Mouse (Mus musculus) lung, postnatal 0 days (tissue): ENCODE measurements at regions not wholly inside any gene's neighbourhood (a gene's known extent, or its start where the extent isn't known, plus 50 kb on each side); places are given as distances from the start of the nearest gene placed in this dataset.
A peak's percentile ranks its signal among the peaks of the same experiment; 100 is the strongest.

Experiments
- ATAC-seq: fragments of 200-750 bp; cut with Nextera tagmentation; 2 replicates; pipeline ENCODE4 v1.8.0; 2017; ENCODE audit warnings: moderate library complexity
- DNase-seq: peaks from one replicate; pipeline ENCODE4 v3.0.0-alpha.2; 2016; ENCODE audit warnings: low spot score
- H3K27ac ChIP-seq: fragments of 300-500 bp; sonication (generic); 2 replicates; pipeline ENCODE4 v1.5.1; 2014; ENCODE audit warnings: antibody characterized with exemption, mild to moderate bottlenecking, low read length, mixed read lengths
- H3K27me3 ChIP-seq: fragments of 300-500 bp; sonication (generic); replicated peaks from 2 replicates; pipeline ENCODE4 v1.6.1; 2014; ENCODE audit warnings: low read length, mixed read lengths; ENCODE audit not compliant: insufficient read depth
- H3K36me3 ChIP-seq: fragments of 300-500 bp; sonication (generic); 2 replicates; pipeline ENCODE4 v1.6.1; 2014; ENCODE audit warnings: low read length, mixed read lengths; ENCODE audit not compliant: insufficient read depth
- H3K4me1 ChIP-seq: fragments of 300-500 bp; sonication (generic); 2 replicates; pipeline ENCODE4 v1.6.1; 2014; ENCODE audit warnings: antibody characterized with exemption, low read depth, low read length, mixed read lengths; ENCODE audit not compliant: insufficient read depth
- H3K4me2 ChIP-seq: fragments of 300-500 bp; sonication (generic); replicated peaks from 2 replicates; pipeline ENCODE4 v1.6.1; 2014; ENCODE audit warnings: low read depth, mild to moderate bottlenecking, low read length, moderate library complexity, mixed read lengths
- H3K4me3 ChIP-seq: fragments of 300-500 bp; sonication (generic); 2 replicates; pipeline ENCODE4 v1.5.1; 2014; ENCODE audit warnings: low read depth, low read length
- H3K9ac ChIP-seq: fragments of 300-500 bp; sonication (generic); replicated peaks from 2 replicates; pipeline ENCODE4 v1.6.1; 2014; ENCODE audit warnings: low read depth, mild to moderate bottlenecking
- H3K9me3 ChIP-seq: fragments of 300-500 bp; sonication (generic); 2 replicates; pipeline ENCODE4 v1.6.1; 2016; ENCODE audit warnings: low read length, mixed read lengths
- CTCF ChIP-seq: IDR thresholded peaks from 2 replicates; pipeline ENCODE4 v1.5.1; 2016; ENCODE audit warnings: antibody characterized with exemption, mild to moderate bottlenecking
- EP300 ChIP-seq: IDR thresholded peaks from 2 replicates; pipeline ENCODE4 v1.6.1; 2016; ENCODE audit warnings: antibody characterized with exemption, mild to moderate bottlenecking, control low read depth
- WGBS: fragments of 180-500 bp; shearing (Covaris S2); extraction: QIAGEN DNeasy Blood & Tissue Kit; methylation state at CpG from one replicate; pipeline ENCODE4 v1.1.7; 2014; 5-methylcytosine and 5-hydroxymethylcytosine counted together

DNA sequence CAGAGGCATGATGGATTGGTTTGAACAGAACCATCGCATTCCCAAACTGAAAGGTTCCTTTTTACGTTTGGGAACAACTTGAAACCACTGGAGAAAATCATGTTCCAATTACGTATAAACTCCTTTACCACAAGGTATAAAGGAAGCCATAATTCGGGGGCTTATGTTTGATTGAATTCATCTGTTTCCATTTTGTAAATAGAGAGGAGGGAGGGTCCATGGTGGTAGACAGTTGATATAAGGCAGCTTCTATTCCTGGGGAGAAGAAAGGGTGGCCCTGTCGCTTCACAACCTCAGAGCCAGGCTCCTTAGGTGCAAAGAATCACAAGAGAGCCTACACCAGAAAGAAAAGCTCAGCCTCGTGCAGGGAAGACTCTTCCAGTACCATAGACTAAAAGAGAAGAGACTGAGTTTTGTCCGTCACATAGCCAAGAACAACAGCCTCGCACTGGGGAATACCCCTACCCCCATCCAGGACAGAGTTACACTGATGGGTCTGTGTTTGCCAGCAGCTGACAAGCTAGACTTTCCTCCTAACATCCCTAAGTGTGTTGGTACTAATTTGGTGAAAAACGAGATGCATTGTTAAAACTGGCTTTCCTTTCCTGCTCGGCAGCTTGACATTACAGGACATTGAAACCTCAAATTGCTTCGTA is 125.6 kb upstream of the Bmper start:
- WGBS = 65% methylated on average over 11 of the region's 11 CpGs
- no peaks in the 10 kb centered on the region for H3K36me3 ChIP-seq

DNA sequence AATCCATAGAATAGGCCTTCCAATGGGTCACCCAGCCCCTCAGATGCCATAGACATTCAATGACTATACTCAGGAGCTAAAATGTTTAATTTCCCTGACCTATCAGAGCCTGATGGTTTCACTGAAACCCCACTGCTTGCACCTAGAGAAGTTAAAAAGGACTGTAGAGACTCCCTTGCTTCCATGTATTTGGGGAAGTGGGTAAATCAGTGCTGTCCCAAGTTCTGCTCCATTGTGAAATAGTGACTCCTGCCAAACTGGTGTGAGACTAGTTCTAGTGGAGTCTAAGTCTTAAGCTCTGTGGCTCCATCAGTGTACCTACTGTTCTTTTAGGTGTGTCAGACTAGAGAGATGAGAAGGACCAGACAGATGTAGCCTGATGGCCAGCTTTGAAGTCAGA is 121.3 kb upstream of the Bmper start:
- H3K27me3 ChIP-seq = no peaks in the 10 kb centered on the region
- DNase-seq = no peak
- no peak for ATAC-seq
- no peaks in the 10 kb centered on the region for H3K4me1 ChIP-seq
- H3K4me2 ChIP-seq = no peak overlapping the region
- H3K36me3 ChIP-seq = no peaks in the 10 kb centered on the region
- H3K27ac ChIP-seq = no peak overlapping the region
- no peak overlapping the region for H3K9ac ChIP-seq
- TF ChIP-seq CTCF = no peak
- TF ChIP-seq EP300 = no peak
- H3K4me3 ChIP-seq = no peak overlapping the region
- H3K9me3 ChIP-seq = no peaks in the 10 kb centered on the region

More for the DNA sequence above, 125.6 kb upstream of the Bmper start:
- H3K27ac ChIP-seq = no peak overlapping the region
- no peak overlapping the region for H3K9ac ChIP-seq
- DNase-seq (no peak), ATAC-seq (no peak)
- no peaks in the 10 kb centered on the region for H3K4me1 ChIP-seq
- TF ChIP-seq CTCF (no peak), EP300 (no peak)
- H3K27me3 ChIP-seq = no peaks in the 10 kb centered on the region
- no peak overlapping the region for H3K4me3 ChIP-seq
- H3K4me2 ChIP-seq = no peak overlapping the region
- no peaks in the 10 kb centered on the region for H3K9me3 ChIP-seq

DNA sequence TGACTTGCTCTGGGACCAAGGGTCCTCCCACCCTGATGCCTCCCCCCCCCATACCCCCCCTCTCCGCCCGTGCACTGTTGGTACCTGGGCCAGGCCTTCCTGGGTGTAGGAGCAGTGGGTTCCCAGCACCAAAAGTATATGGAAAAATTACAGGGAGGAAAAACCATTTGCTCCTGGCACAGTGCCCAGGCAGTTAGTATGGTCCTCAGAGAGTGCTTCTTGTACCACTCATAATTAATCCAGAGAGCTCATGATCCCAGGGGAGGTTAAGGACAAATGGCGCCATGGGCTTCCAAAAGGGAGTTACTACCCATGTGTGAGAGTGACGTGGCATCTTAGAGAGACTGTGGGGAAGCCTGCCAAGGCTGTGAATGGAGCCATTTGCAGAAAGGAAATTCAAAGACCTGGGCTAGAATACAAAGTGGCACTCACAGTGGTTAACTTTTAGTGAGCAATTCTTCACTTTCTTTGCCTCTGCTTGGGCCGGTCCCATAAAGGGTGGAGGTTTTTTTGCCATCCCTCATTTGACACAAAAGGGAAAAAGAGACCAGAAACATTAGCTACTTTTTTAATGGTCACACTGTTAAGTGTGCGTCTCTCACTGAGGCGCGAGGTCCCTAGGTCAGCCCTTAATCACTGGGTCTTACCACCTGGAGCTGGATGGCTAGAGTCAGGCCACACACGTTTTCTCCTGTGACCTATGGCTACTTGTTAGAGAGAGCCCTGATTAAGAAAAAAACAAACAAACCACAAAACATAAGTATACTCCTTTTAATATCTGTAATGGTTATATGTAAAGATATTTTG is 120.7 kb upstream of the Bmper start:
- Histone ChIP-seq H3K9ac (no peak overlapping the region), H3K4me1 (no peaks in the 10 kb centered on the region), H3K27ac (no peak overlapping the region), H3K9me3 (no peaks in the 10 kb centered on the region), H3K27me3 (no peaks in the 10 kb centered on the region), H3K36me3 (no peaks in the 10 kb centered on the region), H3K4me2 (no peak overlapping the region), H3K4me3 (no peak overlapping the region)
- ATAC-seq (no peak), DNase-seq (peak; percentile 45)
- 67% methylated on average over 9 of the region's 9 CpGs for WGBS
- TF ChIP-seq EP300 (no peak), CTCF (no peak)

DNA sequence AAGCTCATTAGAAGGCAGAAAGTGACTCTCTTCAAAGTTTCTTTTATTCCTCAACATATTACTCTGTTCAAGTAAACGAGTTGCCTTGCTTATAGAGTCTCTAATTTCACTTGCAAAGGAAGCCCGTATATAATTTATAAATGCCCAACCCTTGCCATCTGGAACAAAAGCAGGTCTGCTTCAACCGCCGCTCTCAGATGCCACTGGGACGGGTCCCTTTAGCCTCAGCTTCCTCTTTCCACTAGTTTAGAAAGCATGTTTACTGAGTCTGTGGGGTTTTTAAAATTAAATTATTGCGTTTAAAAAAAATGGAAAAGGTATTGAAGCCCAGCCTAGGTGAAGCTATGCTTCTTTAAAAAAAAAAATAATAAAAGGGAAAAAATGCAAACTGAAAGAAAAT is 111.4 kb upstream of the Bmper start:
- Histone ChIP-seq H3K9ac (no peak overlapping the region), H3K36me3 (no peaks in the 10 kb centered on the region), H3K4me2 (no peak overlapping the region), H3K27ac (no peak overlapping the region), H3K4me3 (no peak overlapping the region), H3K9me3 (no peaks in the 10 kb centered on the region), H3K27me3 (no peaks in the 10 kb centered on the region), H3K4me1 (no peaks in the 10 kb centered on the region)
- DNase-seq = no peak
- TF ChIP-seq EP300 (no peak), CTCF (no peak)
- no peak for ATAC-seq
- WGBS = 80% methylated on average over 6 of the region's 6 CpGs

DNA sequence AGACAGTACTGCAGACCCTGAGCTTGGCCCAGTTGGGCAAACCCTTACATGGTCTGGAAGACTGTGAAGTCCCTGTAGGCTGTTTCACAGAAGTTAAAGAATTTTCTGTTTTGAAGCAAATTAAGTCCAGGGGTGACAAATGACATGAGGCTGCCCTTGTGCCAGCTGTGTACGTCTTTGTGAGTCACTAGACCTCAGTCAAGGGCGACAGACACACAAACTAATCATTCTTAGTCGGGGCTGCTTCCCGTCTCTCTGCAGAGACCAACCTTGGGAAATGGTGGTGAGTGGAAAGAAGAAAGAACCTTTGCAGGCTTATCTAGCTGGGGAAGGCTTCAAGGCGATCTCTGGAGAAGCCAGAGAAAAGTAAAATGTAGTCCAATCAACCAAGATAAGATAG is 107.8 kb upstream of the Bmper start:
- ATAC-seq (no peak), DNase-seq (no peak)
- Histone ChIP-seq H3K4me2 (no peak overlapping the region), H3K9ac (no peak overlapping the region), H3K9me3 (no peaks in the 10 kb centered on the region), H3K4me1 (no peaks in the 10 kb centered on the region), H3K27ac (no peak overlapping the region), H3K36me3 (no peaks in the 10 kb centered on the region), H3K4me3 (no peak overlapping the region), H3K27me3 (no peaks in the 10 kb centered on the region)
- no peak for TF ChIP-seq EP300
- TF ChIP-seq CTCF = no peak
- 49% methylated on average over 5 of the region's 5 CpGs for WGBS

DNA sequence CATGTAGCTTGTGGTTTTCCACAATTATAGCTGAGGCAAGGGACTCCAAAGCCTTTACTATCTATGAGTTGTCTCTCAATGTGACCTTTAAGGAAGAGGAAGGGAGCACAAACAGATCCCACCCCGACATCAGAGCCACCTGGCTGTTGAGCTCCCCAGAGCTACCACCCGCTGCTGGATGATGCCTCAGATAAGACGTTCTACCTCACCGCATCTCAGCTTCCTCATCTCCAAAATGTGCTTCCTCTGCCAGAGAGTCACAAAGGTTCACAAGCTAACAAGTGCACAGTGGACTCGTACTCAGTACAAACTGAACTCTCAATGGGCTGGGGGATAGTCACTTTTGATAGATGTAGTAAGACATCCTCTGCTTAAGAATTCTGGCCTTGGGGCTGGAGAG is 107.3 kb upstream of the Bmper start:
- 70% methylated on average over 5 of the region's 5 CpGs for WGBS
- ATAC-seq = no peak
- no peak overlapping the region for H3K27ac ChIP-seq
- H3K4me1 ChIP-seq = no peaks in the 10 kb centered on the region
- TF ChIP-seq CTCF (no peak), EP300 (no peak)
- no peak overlapping the region for H3K4me2 ChIP-seq
- no peak overlapping the region for H3K9ac ChIP-seq
- H3K27me3 ChIP-seq = no peaks in the 10 kb centered on the region
- no peaks in the 10 kb centered on the region for H3K36me3 ChIP-seq
- no peak for DNase-seq
- H3K4me3 ChIP-seq = no peak overlapping the region
- no peaks in the 10 kb centered on the region for H3K9me3 ChIP-seq
